Mouse (Mus musculus) testis, adult 2 months (tissue): ENCODE measurements around the gene Cpsf4l.

ENCODE experiments used
- CTCF ChIP-seq: fragments of 200-500 bp; IDR thresholded peaks from 2 replicates; pipeline ENCODE4 v1.5.1; 2012; ENCODE audit warnings: low read depth, mild to moderate bottlenecking, inconsistent platforms, low read length, moderate library complexity; ENCODE audit not compliant: control insufficient read depth, insufficient read depth, insufficient replicate concordance
- POLR2A ChIP-seq: fragments of 200-500 bp; IDR thresholded peaks from 2 replicates; pipeline ENCODE4 v1.6.1; 2012; ENCODE audit warnings: low read depth, mild to moderate bottlenecking, inconsistent platforms, low read length, moderate library complexity; ENCODE audit not compliant: control insufficient read depth

DNA sequence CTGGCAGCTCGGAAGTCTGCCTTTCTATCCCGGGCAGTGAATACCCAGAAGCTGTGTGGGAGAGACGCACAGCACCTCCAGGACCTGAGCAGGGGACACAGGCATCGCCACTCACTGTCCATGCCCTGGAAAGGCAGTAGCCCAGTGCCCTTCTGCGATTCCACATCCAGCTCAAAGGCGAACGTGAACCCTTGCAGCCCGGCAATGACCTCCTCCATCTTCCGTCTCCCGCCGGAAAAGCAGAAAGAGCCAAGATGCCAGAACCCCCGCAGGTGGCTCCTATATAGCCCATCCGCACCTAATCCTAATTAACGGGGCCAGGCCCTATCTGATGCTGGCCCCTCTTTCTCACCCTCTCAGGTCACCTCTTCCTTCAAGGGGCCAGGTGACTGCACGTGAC lies 545 bp downstream of the Cpsf4l start:
- TF ChIP-seq CTCF (no peak), POLR2A (no peak)
